Mouse (Mus musculus) hematopoietic stem cell, adult 5-6 weeks (primary cell): ENCODE measurements around the gene Cd79b. TPM values are rescaled to one million over a fixed set of nuclear protein-coding genes. Genes with fewer than 3 reads are reported as not detected.

Experiments used
- ATAC-seq, 2 experiments: fragments of 125-278 bp in 1 of 2; replicated peaks in 1 of 2; 2 replicates each; pipeline ENCODE4 v1.8.0; 2016 to 2017; ENCODE audit warnings: inconsistent platforms in 2 of 2, mild to moderate bottlenecking in 2 of 2, moderate number of reproducible peaks in 2 of 2, low read depth in 1 of 2, moderate TSS enrichment in 1 of 2; ENCODE audit not compliant: low FRiP score in 2 of 2, poor library complexity in 2 of 2, severe bottlenecking in 2 of 2, insufficient read depth in 1 of 2, low TSS enrichment in 1 of 2
- total RNA-seq: library from RNA; stranded (forward); fragments of 172-1452, 232-1000 nt; gene quantifications from 2 replicates; pipeline ENCODE4 v1.2.3, GENCODE M21; 2017

Gene Cd79b
- total RNA-seq, 1 experiment from 2014 or later: 15.9 TPM

GRCm38 (mm10) chr11:106326475-106326874, 11.9 kb upstream of the Cd79b start:
- ATAC-seq: no peak

GRCm38 (mm10) chr11:106325566-106326206, 11.1 kb upstream of the Cd79b start:
- peak; percentile 56 to 73; a peak in 3 of 4 replicates for ATAC-seq

- ATAC-seq: no peak
These were observed 10.3 kb upstream of the Cd79b start for GRCm38 (mm10) chr11:106324858-106325257.

GRCm38 (mm10) chr11:106318406-106319366, 4.1 kb upstream of the Cd79b start:
- no peak for ATAC-seq

DNA sequence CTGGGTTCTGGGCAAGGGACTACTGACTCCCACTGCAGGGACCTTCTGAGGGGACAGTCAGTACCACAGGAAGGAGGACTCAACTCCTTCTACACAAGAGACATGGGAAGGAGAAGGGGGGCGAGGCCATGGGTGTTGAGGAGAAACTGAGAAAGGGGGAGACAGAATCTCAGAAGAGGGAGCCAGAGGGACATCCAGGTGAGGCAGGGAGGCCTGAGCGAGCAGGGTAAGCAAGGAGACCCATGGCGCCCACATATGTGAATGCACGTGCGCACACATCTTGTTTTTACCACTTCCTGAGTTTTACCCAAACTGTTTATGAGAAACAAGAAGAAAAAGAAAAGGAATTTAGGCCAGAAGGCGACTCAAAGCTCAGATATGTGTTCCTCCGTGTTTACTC, 3.2 kb upstream of the Cd79b start:
- no peak for ATAC-seq

- no peak for ATAC-seq
These were observed 1.9 kb upstream of the Cd79b start for GRCm38 (mm10) chr11:106316416-106316815.

GRCm38 (mm10) chr11:106313533-106313932, 1.0 kb downstream of the Cd79b start:
- ATAC-seq: peak; percentile 27 to 30; a peak in 1 of 4 replicates

- no peak for ATAC-seq
These were observed 4.4 kb downstream of the Cd79b start for GRCm38 (mm10) chr11:106310123-106310522.

DNA sequence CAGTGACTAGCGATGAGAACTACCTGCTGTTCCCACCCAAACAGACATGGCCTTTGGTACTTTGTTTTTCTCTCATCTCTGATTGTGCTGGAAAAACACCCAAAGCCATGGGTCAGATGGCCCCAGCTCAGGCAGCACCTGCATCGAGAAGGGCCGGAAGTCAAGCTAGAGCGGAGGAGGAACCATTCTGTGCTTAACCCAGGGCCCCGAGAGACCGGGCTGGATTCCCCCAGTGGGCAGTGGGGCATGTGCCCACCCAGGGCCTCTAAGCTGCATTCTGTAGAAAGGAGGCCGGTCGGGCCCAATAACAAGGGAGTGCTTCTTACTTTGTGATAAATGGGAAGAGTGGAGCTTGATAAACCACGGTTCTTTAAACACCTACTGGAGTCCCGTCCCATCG, 6.4 kb downstream of the Cd79b start:
- no peak for ATAC-seq

DNA sequence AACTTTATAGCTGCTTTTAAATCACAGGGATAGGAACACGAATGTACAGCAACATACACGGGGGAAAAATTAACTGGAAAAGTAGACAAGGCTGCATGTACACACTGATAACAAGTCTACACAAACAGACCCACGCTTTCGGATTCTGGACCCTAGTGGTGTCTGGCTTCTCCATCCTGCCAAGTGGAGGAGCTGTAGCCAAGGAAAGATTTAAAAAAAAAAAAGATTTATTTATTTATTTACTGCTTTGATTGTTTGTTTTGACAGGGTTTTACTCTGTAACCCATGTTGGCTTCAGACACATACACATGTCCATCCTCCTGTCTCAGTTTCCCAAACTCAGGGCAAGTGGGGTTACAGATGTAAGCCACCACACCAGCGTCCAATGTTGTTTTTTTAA, 7.1 kb downstream of the Cd79b start:
- no peak for ATAC-seq

DNA sequence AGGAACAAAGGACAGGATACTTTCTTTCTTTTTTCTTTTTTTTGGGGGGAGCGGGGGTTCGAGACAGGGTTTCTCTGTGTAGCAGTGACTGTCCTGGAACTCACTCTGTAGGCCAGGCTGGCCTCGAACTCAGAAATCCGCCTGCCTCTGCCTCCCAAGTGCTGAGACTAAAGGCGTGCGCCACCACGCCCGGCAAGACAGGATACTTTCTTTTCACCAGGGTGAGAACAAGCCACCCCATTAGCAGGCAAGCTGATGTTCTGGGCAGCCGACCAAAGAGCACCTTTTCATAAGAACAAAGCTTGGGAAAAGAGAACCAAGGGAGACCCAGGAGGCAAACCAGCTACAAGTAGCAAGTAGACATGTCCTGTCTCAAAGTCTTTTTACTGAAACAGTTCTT, 7.8 kb downstream of the Cd79b start:
- no peak for ATAC-seq

- no peak for ATAC-seq
These were observed 8.5 kb downstream of the Cd79b start for GRCm38 (mm10) chr11:106306065-106306385.

DNA sequence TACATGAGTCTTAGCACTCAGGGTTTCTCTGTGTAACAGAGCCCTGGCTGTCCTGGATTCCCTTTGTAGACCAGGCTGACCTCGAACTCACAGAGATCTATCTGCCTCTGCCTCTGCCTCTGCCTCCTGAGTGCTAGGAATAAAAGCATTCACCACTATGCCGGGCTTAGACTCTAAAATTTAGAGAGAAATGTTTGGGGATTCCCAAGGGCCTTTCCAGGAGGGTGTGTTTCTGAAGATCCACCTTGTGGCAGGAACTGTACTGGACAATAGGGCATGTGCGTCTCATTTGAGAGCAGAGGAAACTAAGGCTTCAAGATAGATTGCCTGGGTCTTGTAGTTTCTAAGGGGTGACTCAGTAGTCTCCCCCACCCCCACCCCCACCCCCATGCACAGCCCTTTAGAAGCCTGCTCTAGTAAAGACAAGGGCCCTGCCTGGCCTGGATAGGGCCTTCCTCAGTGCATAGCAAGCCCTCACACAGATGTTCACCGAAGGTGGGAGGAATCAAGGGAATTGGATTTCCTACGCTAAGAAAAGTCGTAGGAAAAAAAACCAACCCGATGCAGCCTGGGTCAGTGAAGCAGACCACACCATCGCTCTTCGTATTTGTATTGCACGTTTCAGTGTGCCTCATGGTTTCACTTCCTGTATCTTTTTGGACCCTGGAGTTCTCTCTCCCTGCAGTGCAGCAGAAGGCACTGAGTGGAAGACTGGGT, 9.1 kb downstream of the Cd79b start:
- ATAC-seq: no peak

GRCm38 (mm10) chr11:106302634-106303033, 11.9 kb downstream of the Cd79b start:
- ATAC-seq: peak; percentile 84 to 85

DNA sequence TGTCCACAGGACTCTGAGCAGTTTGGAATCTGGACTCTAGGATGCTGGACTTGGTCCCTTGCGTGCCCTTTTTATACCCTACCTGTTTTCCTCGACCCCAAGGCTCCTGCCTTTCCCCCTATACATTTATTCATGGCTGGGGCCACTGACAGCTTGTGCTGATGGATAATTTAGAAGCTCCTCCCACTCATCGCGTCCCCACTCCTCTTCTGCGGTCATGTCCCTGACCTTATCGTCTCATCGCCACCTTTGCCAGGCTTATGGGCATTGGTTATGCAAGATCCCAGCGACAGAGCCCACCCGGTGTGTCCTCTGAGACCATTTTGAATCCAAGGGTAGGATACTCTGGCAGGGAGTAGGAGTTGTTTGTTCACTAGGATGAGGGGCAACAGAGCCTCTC, 12.8 kb downstream of the Cd79b start, which contains the start of gene Gh:
Gh (minus strand) TSS at position 101 of the 400 bp plus-strand sequence.
- ATAC-seq: no peak

- no peak for ATAC-seq
These were observed 22.7 kb downstream of the Cd79b start for GRCm38 (mm10) chr11:106291861-106292260.

GRCm38 (mm10) chr11:106290376-106290775, 24.2 kb downstream of the Cd79b start:
- no peak for ATAC-seq

GRCm38 (mm10) chr11:106289369-106289768, 25.2 kb downstream of the Cd79b start:
- no peak for ATAC-seq
